Mouse (Mus musculus) heart, embryonic 10.5 days (tissue): Measurements from ENCODE around the gene Pgm5. TPM values are rescaled to one million over a fixed set of nuclear protein-coding genes. Genes with fewer than 3 reads are reported as not detected.

ENCODE experiments used
- DNase-seq: peaks from one replicate; pipeline ENCODE4 v3.0.0-alpha.2; 2017; ENCODE audit warnings: low spot score
- H3K27ac ChIP-seq: fragments of 300-500 bp; sonication (generic); 2 replicates; pipeline ENCODE4 v1.5.1; 2016; ENCODE audit warnings: mild to moderate bottlenecking
- H3K27me3 ChIP-seq: fragments of 300-500 bp; sonication (generic); 2 replicates; pipeline ENCODE4 v1.6.1; 2016; ENCODE audit warnings: mild to moderate bottlenecking; ENCODE audit not compliant: poor library complexity, insufficient read depth, severe bottlenecking
- H3K36me3 ChIP-seq: fragments of 300-500 bp; sonication (generic); 2 replicates; pipeline ENCODE4 v1.6.1; 2016; ENCODE audit warnings: mild to moderate bottlenecking, moderate library complexity
- H3K4me1 ChIP-seq: fragments of 300-500 bp; sonication (generic); 2 replicates; pipeline ENCODE4 v1.6.1; 2016; ENCODE audit warnings: mild to moderate bottlenecking
- H3K4me3 ChIP-seq: fragments of 300-500 bp; sonication (generic); 2 replicates; pipeline ENCODE4 v1.5.1; 2016; ENCODE audit warnings: mild to moderate bottlenecking, moderate library complexity
- H3K9me3 ChIP-seq: fragments of 300-500 bp; sonication (generic); 2 replicates; pipeline ENCODE4 v1.6.1; 2016; ENCODE audit warnings: mild to moderate bottlenecking, moderate library complexity
- WGBS: fragments of 180-500 bp; shearing (Covaris S2); methylation state at CpG from one replicate; pipeline ENCODE4 v1.1.7; 2016; 5-methylcytosine and 5-hydroxymethylcytosine counted together
- polyA plus RNA-seq: library from polyadenylated mRNA; unstranded; fragments of >200 nt; fragmentation: Nextera tagmentation; extraction: Ambion mirVana; gene quantifications from 2 replicates; pipeline ENCODE4 v1.2.1, GENCODE M21; 2016

The Pgm5 gene
- polyA plus RNA-seq, 1 experiment from 2014 or later = 3.2 TPM

DNA sequence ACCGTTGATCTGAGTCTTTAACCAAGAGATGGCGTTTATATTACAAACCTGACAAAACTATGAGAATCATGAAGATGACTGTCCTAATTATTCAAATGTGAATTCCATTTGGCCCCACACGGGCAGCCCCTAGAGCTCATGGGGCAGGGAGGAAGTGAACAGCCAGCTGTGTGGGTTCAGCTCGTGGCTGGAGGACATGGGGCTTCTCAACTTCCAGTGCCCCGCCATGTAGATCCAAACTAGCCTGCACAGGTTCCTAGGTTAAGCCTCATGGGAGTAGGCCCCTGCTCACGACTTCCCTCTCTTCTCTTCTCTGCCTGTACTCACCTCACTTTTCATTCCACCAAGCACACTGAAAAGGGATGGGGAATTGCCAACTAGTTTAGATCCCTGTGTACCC is 173.3 kb downstream of the Pgm5 start:
- H3K27me3 ChIP-seq = no peaks in the 10 kb centered on the region
- H3K27ac ChIP-seq = no peak overlapping the region
- H3K4me1 ChIP-seq = peaks cover 13% of the 10 kb centered on the region
- H3K4me3 ChIP-seq = no peak overlapping the region
- H3K36me3 ChIP-seq = peaks cover 14% of the 10 kb centered on the region
- no peaks in the 10 kb centered on the region for H3K9me3 ChIP-seq
- no peak for DNase-seq
- WGBS = 81% methylated on average over 6 of the region's 6 CpGs

DNA sequence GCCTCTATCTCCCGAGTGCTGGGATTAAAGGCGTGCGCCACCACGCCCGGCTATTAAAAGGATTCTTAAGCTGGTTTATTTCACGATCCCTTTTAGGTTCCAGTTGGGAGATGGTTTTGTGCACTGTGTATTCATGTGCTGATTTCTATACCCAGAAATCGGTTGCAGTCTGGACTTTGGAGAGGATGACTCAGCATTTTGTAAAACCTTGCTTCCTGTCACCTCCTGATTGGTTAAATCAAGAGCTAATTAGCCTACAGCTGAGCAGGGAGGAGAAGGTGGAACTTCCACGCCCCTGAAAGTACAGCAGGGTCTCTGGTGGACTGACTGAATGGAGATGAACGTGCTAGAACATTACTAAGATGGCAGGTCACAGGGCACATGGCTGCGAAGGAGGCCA is 175.2 kb downstream of the Pgm5 start:
- peaks cover 24% of the 10 kb centered on the region for H3K4me1 ChIP-seq
- H3K4me3 ChIP-seq = no peak overlapping the region
- peaks cover 2% of the 10 kb centered on the region; the same call in 1 of the 2 replicates for H3K36me3 ChIP-seq
- no peaks in the 10 kb centered on the region for H3K9me3 ChIP-seq
- H3K27me3 ChIP-seq = no peaks in the 10 kb centered on the region
- 85% methylated on average over 10 of the region's 10 CpGs for WGBS
- H3K27ac ChIP-seq = no peak overlapping the region
- no peak for DNase-seq

DNA sequence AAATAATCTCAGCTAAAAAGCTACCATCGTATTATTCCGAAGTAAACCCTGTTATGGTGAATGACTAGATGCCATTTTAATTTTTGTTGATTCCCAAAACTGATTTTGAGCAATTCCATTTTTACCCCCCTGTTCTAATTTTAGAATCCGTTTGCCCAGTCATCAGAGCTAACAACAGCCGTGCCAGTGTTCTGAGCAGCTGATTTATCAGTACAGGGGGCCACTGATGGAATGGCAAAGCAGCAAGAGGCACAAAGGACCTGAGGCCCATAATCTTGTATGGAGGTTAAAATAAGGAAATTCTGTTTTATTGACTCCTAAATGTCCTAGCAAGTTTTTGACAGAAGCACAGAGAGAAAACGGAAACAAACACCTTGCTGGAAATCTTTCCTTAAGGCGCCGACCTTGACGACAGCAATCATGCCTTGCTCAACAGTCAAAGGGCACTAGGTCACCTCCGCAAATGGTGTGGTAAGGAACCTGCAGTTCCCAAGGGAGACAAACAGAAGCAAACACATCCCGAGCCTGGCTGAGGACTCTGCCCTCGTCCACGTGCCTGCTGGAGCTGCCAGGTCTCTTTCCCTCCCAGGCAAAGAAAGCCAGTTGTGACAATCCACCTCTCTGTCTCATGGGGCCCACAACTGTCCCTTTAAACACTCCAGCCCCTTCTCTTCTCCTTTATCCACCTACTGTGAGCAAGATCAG is 178.5 kb downstream of the Pgm5 start:
- Histone ChIP-seq H3K27me3 (no peaks in the 10 kb centered on the region), H3K27ac (peak overlapping the region; percentile 73; the same call in 1 of the 2 replicates), H3K9me3 (no peaks in the 10 kb centered on the region), H3K36me3 (peaks cover 7% of the 10 kb centered on the region; the same call in 1 of the 2 replicates), H3K4me3 (no peak overlapping the region), H3K4me1 (peaks cover 23% of the 10 kb centered on the region)
- 40% methylated on average over 12 of the region's 12 CpGs for WGBS
- no peak for DNase-seq

DNA sequence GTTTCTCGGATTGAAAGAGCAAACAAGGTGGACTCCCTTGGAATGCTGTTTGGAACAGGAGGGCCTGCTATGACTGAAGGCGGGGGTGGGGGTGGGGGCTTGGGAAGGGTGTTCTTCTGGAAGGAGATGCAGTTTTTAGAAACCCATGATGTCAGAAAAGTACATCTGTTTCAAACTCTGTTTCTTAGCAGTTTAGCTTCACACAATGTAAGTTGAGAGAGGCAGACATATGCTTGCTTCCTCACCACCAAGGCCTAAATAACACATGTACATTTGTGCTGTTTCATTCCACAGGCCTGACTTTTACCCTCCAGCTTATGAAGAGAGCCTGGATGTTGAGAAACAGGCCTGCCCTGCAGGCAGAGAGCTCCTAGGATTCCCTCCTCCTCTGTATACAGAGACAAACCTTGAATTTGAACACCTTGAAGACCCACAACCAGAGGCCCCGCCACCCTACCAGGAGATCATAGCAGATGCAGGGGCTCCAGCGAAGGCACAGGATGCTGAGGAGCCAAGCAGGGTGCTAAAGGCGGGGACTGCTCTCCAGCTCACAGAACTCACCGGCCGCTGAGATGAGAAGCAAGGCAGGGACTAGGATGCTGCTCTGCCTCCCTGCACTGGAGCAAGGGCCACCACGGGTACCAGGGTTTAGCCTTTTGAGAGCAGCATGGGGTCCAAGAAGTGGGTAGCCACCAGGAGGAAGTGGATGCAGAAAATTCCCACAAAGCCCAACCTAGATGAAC is 184.2 kb downstream of the Pgm5 start:
- Histone ChIP-seq H3K27me3 (no peaks in the 10 kb centered on the region), H3K4me1 (peaks cover 38% of the 10 kb centered on the region), H3K27ac (0 out of 2 replicates have a peak overlapping the region, but pooled peaks have one; percentile 44), H3K9me3 (no peaks in the 10 kb centered on the region), H3K36me3 (peaks cover 5% of the 10 kb centered on the region; the same call in 1 of the 2 replicates), H3K4me3 (no peak overlapping the region)
- WGBS = 57% methylated on average over 8 of the region's 8 CpGs
- DNase-seq = no peak

DNA sequence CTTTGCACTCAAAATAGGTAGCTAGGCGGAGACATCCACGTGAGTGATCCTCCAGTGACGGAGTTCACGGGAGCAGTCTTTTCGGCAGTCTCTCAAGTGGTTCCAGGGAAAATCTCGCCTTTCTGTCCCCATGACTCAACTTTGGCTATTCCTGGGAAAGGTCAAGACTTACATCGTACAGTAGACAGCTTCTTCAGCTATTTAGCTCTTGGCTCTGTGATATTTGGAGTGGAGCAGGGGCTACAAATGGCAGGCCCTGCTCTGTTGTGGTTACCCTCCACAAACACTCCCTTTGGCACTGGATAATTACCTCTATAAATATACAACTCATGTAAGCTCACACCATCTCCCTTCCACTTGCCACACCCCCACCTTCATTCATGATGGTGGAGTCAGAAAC is 185.2 kb downstream of the Pgm5 start:
- H3K36me3 ChIP-seq = peaks cover 5% of the 10 kb centered on the region; the same call in 1 of the 2 replicates
- DNase-seq = no peak
- no peaks in the 10 kb centered on the region for H3K27me3 ChIP-seq
- H3K4me1 ChIP-seq = peaks cover 42% of the 10 kb centered on the region
- no peak overlapping the region for H3K4me3 ChIP-seq
- 48% methylated on average over 7 of the region's 7 CpGs for WGBS
- no peaks in the 10 kb centered on the region for H3K9me3 ChIP-seq
- H3K27ac ChIP-seq = no peak overlapping the region

DNA sequence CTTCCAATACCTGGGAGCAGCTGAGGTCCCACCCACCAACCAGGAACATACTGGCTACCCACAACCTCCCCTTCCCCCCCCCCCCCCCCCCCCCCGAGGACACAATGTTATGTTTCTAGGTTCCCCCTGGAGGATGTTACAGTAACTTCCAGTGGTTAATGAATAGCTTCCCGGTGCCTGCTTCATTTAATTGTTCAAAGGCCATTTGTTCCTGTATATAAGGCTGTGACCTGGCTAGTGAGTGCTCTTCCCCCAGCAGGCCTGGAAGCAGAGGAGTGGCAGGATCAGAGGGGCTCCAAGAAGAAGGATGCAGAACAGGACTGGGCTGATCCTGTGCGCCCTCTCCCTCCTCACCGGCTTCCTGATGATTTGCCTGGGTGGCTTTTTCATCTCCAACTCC is 187.9 kb downstream of the Pgm5 start, which contains the start of gene Tmem252:
Gene Tmem252 (plus strand): TSS at position 247 of the 400 bp plus-strand sequence.
- WGBS = 61% methylated on average over 4 of the region's 4 CpGs
- Histone ChIP-seq H3K27me3 (no peaks in the 10 kb centered on the region), H3K4me1 (peaks cover 51% of the 10 kb centered on the region), H3K9me3 (no peaks in the 10 kb centered on the region), H3K4me3 (no peak within 1 kb of the TSS), H3K27ac (peak within 1 kb of the TSS; percentile 36; the same call in 1 of the 2 replicates), H3K36me3 (no peaks in the 10 kb centered on the region)
- DNase-seq = no peak

DNA sequence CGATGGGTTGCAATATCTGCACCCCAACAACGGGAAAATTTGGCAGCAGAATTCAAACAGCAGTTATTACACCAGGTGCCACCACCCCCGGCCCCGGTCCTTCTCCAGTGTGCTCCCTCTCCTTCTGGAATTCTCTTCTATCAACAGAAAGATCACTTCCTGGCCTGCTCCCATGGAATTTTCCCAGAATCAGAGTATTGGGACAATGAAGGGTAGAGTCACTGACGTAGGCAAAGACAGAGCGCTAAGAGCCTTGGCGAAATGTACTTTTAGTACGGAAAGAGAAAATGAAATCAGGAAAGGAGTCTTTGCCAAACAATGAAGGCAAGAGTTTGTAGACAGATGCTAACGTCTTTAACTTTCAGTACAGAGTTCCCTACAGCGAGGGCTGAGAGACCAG is 188.3 kb downstream of the Pgm5 start:
- DNase-seq = no peak
- peaks cover 51% of the 10 kb centered on the region for H3K4me1 ChIP-seq
- no peaks in the 10 kb centered on the region for H3K36me3 ChIP-seq
- no peaks in the 10 kb centered on the region for H3K9me3 ChIP-seq
- WGBS = 73% methylated on average over 10 of the region's 10 CpGs
- no peak overlapping the region for H3K4me3 ChIP-seq
- no peak overlapping the region for H3K27ac ChIP-seq
- no peaks in the 10 kb centered on the region for H3K27me3 ChIP-seq

DNA sequence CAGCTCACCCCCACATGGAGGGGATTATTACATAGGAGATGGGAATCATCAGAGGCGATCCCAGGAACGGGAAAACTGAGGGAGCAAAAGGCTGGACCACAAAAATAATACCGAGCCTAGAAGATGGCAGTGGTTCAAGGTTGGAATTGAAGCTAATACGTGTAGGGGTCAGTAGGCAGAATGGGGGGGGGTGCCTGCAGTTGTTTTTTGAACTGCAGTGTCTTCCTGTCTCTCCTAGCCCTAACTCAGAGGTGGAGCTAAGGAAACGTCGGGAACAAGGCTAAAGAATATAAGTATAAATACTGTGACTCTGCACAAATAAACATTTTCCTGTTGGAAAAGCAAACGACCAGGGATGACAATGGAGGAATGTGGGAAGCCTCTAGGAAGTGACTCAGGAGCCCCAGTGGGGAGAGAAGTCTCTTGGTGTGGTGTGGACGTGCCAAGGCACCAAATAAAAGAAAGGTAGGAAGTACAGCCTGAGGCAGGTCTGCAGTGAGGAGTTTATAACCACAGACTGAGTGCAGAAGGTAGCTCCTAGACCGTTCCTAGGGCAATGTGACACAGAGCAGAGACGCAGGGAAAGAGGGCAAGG is 189.2 kb downstream of the Pgm5 start:
- 58% methylated on average over 10 of the region's 10 CpGs for WGBS
- H3K27me3 ChIP-seq = no peaks in the 10 kb centered on the region
- no peak for DNase-seq
- H3K4me1 ChIP-seq = peaks cover 46% of the 10 kb centered on the region
- H3K4me3 ChIP-seq = no peak overlapping the region
- H3K9me3 ChIP-seq = no peaks in the 10 kb centered on the region
- no peaks in the 10 kb centered on the region for H3K36me3 ChIP-seq
- H3K27ac ChIP-seq = peak overlapping the region; percentile 78

DNA sequence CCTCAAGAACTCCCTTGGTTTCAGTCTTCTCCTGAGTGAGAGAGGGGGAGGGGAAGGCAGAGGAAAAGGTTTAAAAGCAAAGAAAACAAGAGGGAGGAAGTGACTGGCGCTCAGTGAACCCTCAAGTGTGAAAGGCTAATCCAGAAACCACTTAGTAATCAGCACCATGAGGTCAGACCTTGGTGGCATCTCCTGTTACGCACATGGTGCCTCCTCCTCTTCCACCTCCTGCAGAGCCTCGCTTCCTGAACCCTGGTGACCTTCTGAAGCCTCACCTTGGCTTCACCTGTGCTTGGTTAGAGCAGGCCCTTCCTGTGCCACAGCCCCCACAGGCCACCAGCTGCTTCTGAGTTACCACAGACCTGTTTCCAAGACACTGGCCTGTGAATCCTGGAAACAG is 190.1 kb downstream of the Pgm5 start:
- Histone ChIP-seq H3K4me1 (peaks cover 38% of the 10 kb centered on the region), H3K4me3 (no peak overlapping the region), H3K27me3 (no peaks in the 10 kb centered on the region), H3K9me3 (no peaks in the 10 kb centered on the region), H3K36me3 (no peaks in the 10 kb centered on the region), H3K27ac (peak overlapping the region; percentile 78)
- 29% methylated on average over 3 of the region's 3 CpGs for WGBS
- no peak for DNase-seq

DNA sequence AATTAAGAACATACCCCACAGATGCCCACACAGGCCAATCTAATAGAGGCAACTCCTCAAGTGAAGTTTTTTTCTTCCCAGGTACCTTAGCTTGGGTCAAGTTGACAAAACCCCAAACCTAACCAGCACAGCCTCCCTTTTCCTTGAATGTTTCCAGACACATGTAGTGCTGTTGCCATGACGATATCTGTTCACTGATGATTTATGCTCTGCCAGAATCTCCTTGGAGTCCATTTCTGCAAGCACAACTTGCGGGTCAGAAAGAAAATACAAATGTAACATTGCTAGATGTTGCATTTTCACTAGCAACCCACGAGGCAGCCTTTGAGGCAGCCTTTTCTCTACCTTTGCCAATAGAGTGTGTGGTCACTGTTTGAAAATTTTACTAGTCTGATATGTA is 194.1 kb downstream of the Pgm5 start:
- H3K4me1 ChIP-seq = peaks cover 20% of the 10 kb centered on the region
- H3K27me3 ChIP-seq = no peaks in the 10 kb centered on the region
- H3K9me3 ChIP-seq = no peaks in the 10 kb centered on the region
- H3K4me3 ChIP-seq = no peak overlapping the region
- H3K36me3 ChIP-seq = no peaks in the 10 kb centered on the region
- WGBS = 80% methylated on average over 3 of the region's 3 CpGs
- DNase-seq = no peak
- no peak overlapping the region for H3K27ac ChIP-seq

DNA sequence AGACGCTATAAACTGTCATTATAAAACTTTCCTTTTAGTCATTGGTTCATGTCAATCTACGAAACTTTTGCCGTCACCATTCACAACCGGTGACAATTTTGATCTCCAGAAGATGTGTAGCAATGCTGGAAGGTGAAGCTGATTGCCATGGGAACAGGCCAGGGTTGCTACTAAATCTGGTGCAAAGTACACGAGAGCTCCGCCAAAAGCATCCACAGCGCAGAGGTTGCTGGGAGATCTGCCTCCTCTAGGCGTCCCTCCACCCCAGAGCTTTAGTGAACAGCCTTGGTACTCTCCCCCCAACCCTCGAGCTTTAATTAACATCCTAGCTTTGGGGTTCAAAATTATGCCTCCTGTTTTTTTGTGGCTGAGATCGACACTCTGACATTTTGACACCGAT is 195.9 kb downstream of the Pgm5 start:
- Histone ChIP-seq H3K9me3 (no peaks in the 10 kb centered on the region), H3K27ac (no peak overlapping the region), H3K4me3 (no peak overlapping the region), H3K4me1 (peaks cover 5% of the 10 kb centered on the region), H3K36me3 (no peaks in the 10 kb centered on the region), H3K27me3 (no peaks in the 10 kb centered on the region)
- 75% methylated on average over 11 of the region's 11 CpGs for WGBS
- DNase-seq = no peak

DNA sequence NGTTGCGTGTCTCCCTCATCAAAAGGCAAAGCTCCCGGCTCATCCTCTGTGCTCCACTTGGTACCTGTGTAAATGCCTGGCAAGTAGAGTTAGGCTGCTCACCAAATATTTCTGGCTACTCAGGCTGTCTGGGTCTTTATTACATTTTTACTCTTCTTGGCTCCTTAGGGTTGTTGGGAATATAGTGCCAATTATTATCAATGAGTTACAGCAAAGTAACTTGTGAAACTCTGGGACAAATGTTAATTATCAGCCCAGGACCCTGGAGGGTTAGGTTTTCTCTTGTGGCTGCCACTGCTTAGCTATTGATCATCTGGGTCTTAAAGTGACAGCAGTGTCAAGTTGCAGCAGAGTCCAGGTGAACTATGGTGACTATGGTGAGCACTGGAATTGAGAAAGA is 199.3 kb downstream of the Pgm5 start:
- no peaks in the 10 kb centered on the region for H3K27me3 ChIP-seq
- H3K4me3 ChIP-seq = no peak overlapping the region
- H3K4me1 ChIP-seq = peaks cover 10% of the 10 kb centered on the region
- no peak overlapping the region for H3K27ac ChIP-seq
- no peak for DNase-seq
- 90% methylated on average over 2 of the region's 2 CpGs for WGBS
- H3K9me3 ChIP-seq = no peaks in the 10 kb centered on the region
- H3K36me3 ChIP-seq = no peaks in the 10 kb centered on the region

DNA sequence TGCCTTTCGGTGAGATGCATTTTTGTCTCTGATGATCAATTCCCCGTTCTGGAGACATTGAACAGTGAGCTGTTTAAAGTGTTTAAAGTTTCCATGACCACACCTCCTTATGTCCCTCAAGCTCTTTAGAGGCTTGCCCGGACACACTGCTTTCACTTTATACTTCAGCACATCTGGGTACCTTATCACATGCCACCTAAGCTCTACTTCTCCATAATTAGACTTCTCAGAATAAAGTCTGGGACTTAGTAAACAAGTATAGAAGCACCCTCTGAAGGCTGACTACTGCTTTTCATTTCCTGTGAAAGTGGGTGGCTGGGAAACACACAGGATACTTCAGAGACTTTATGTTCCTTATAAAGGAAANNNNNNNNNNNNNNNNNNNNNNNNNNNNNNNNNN is 204.7 kb downstream of the Pgm5 start:
- no peaks in the 10 kb centered on the region for H3K36me3 ChIP-seq
- peaks cover 33% of the 10 kb centered on the region for H3K4me1 ChIP-seq
- DNase-seq = no peak
- no peaks in the 10 kb centered on the region for H3K27me3 ChIP-seq
- H3K9me3 ChIP-seq = no peaks in the 10 kb centered on the region
- H3K27ac ChIP-seq = no peak overlapping the region
- WGBS = 61% methylated on average over 3 of the region's 3 CpGs
- no peak overlapping the region for H3K4me3 ChIP-seq
